Mouse (Mus musculus) spleen, adult 18-20 months (tissue): ENCODE results near the gene Plcxd2.

Experiments
- DNase-seq, 2 experiments: peaks; one replicate each; pipeline ENCODE4 v3.0.0; 2022; ENCODE audit warnings: mixed read lengths in 2 of 2

Plcxd2 gene

DNA sequence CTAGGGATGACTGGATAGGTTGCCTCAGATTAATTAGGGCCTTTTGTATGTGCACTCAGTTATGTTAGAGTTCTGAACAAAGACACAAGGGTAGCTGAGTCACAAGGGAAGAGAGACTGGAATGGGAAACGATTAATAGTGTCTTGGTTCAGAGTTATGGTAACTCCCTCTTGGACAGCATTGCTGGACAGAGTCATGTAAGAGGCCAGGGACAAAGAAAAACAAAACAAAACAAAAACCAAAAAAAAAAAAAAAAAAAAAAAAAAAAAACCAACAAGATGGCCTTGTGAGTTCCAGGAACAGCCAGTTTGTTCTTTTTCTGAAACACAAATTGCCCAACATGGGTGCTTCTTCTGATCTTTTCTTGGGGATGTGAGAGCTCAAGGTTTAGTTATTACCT lies 23.8 kb downstream of the Plcxd2 start:
- DNase-seq: no peak

DNA sequence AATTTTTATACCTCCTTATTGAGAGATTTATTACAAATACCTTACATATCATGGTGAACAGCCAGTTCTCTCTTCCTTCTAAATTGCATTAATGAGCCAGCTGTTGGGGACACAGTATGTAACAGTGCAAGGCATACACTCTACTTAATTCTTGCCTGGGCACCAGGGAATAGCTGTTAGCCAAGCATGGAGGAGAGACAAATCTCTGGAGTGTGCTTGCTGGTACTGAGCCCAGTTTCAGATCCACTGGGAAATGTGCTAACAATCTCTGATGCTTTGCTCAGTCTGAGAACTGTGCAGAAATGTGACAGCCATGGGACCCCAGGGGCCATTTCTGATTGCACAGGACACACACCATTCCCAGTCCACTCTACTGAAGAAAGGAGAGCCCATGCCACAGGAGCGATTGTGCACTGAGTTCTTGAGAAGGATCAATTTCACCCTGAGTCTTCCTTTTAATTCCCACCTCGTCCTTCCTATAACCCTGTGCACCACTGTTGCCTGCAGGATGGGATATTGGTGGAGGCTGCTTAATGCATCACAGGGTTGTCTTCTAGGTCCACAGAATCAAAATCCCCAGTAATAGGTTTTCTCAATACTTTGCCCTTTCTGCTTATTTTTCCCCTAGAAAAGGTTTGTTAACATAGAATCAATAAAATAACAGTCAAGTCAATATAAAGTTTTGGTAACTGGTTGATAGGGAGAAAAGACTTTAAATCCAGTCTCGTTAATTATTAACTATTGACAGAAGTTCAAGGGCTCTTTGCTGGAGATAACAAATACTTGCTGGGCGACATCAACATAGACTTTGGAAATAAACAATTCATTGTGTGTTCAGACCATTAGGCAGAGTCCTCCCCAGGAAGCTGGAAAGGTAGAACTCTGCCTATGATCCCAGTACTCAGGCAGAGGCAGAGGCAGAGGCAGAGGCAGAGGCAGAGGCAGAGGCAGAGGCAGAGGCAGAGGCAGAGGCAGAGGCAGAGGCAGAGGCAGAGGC lies 25.1 kb downstream of the Plcxd2 start:
- DNase-seq: no peak

DNA sequence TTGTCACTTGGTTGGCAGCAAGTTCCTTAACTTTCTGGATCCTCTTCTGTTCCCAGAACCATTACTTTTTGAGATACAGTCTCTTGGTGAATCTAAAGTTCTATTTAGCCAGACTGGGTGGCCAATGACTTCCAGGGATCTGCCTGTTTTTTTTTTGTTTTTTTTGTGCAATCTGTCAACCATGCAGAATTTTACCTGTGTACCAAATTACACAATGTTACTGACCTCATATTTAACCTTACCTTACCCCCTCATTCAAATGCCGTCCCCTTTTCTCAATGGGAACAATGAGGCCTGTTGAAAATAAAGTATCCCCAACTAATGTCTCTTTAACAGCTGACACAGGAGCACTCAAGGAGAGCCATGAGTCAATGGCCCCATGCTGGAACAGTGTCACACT lies 33.8 kb downstream of the Plcxd2 start:
- DNase-seq: no peak

DNA sequence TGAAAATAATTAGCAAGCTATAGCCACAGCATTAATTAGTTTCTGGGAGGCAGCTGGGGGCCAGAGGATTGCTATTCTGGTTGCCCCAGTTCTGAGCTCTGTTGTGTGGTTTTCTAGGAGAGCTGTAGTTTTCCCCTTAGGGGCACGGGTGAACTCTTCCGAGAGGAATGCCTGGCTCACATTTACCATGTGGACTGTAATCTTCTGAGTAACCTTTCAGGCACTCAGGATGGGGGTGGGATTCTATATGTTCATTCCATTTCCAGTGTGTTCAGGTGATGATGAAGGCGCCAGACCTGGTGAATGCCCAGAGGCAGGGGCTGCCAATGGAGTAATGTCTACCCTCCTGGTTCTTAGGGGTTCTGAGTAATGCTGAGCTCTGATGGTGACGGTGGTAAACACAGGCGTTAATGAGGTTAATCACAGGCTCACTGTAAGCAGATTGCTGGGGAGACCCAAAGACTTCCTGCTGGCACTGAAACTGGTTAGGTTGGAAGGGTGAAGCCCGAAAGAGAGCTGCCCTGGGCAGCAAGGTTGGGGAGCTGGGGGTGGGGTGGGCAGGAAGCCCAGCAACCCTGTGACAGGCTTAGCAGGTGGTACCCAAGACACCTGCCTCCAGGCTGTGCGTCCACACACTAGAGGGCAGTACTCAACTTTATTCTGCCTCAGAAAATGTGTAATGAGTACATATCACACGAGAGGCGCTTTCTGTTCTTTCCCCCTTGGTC lies 35.9 kb downstream of the Plcxd2 start:
- DNase-seq: no peak

DNA sequence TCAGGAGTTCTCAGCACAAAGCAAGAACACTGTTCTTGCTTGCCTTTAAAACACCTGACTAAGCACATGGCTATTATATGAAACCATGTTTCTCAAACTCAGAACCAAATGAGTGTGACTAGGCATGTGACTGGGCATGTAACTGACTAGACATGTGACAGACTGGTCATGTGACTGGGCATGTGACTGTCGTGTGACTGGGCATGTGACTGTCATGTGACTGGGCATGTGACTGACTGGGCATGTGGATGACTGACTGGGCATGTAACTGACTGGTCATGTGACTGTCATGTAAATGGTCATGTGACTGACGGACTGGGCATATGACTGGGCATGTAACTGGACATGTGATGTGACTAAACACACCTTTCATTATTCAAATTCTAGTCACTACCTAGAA lies 39.8 kb downstream of the Plcxd2 start:
- DNase-seq: no peak

DNA sequence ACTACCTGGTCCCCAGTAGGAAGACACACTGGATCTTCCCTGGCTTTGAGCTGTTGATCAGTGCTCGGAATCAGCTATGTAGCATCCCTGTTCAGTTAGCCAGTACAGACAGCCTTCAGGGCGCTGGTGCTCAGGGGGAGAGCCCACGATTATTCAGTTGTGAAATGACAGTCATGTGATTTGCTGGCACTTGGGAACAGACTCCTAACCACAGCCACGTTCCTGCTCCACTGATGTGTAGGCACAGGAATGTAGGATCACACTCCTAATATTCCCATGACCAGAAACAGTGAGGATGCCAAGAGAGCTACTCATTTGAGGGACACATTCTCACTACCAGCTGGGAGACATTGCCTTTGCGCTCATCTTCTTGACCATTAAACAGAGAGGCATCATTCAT lies 41.3 kb downstream of the Plcxd2 start:
- DNase-seq: no peak

DNA sequence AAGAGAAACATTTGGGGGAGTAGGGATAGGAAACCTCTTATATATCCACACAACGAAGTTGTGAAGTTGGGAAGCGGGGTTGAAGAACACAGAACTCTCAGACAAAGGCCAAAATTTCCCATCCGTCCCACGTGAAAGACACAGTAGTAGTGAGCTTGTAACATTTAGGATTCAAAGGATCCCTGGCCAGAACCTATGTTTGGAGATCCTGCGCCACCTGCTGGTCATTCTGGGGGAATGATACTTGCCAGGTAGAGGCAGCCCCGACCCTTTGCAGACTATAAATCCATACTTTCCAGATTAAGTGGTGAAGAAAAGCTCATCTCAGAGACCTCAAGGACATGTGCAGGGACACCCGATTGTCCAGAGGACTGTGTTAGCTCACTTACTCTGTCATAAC lies 42.5 kb downstream of the Plcxd2 start:
- peak in 1 of 2 experiments; percentile 60 for DNase-seq

DNA sequence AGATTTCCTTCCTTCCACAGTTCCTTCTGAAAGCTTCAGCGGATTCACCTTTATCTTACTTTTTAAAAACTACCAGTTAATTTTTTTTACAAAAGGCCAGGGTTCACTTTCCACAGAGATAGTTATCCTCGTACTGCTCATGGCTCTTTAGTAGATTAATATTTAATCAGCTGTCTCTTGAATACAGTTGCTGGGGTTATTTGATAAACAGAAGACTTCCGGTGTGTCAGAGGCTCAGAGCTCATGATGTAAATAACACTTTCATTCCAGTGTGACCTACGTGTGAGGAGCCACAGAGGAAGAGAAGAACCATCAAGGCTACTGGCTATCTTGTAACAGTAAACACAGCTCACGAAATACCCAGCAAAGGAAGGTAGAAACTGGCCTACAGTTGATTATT lies 43.4 kb downstream of the Plcxd2 start:
- DNase-seq: no peak

DNA sequence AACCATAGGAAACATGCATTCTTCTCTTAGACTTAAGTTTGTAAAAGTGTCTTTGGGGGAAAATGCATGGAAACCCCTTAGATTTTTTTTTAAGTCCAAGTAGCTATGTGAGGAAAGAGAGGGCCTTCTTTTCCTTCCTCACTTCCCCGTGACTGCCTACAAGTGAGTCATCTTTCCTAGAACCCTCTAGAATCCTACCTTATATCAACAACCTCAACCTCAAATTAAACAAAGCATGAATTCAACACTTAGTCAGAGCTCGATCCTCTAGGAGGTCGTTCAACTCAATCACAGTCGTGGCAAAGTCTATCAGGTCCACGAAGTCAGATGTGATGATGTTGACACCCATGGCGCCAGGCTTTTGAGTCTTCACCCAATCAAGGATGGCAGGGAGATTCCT lies 45.2 kb downstream of the Plcxd2 start:
- no peak for DNase-seq

DNA sequence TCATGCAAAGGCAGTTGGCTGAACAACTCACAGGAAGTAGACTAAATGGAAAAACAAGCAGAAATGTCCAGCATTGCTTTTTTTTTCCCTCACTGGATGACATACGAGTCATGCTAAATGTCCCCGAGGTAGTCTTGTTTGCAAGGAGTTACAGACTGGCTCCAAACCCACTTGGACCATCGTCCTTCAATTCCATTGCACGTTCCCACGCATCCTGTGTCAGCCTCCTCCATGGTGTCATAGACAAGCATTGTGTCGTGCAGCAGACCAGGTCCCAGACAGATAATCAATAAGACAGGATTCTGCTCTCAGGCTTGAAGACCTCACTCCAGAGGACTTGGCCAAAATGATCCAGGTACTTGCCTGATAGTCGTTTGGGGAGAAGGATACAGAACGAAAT lies 46.2 kb downstream of the Plcxd2 start:
- no peak for DNase-seq

DNA sequence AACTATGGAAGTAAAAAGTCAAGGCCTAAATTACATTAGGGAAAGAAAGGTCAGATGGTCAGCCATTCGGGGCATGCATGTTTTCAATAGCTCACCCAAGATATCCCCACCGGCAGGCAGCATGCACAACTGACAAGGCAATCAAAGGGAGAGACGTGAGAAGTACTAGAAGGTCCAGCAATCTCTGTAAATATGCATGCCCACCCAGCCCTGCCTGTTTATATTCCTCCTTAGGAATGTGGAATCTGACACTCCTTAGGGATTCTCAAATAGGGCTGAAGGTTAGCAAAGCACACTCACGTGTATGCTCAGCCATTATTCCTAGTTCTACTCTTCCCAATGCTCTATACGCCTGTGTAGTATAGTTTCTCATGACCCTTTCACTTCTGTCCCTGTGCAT lies 46.9 kb downstream of the Plcxd2 start:
- no peak for DNase-seq

DNA sequence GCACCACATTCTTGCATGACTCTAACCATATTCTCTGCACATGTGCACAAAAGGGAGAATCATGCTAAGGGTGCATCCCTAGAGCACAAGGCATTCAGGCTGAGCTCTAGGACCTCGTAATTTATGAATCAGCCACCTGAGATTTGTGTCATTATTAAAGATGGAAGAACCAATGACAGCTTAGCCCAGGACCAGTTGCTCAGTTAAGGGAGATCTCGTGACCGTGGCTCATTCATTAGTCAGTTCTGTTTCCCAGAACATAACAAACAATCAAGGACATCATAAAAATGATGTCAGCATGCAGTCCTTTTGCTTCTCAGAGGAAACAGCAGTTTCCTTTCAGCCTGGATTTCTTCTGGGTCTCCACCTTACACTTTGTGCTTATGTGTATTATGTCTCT lies 49.0 kb downstream of the Plcxd2 start:
- no peak for DNase-seq

DNA sequence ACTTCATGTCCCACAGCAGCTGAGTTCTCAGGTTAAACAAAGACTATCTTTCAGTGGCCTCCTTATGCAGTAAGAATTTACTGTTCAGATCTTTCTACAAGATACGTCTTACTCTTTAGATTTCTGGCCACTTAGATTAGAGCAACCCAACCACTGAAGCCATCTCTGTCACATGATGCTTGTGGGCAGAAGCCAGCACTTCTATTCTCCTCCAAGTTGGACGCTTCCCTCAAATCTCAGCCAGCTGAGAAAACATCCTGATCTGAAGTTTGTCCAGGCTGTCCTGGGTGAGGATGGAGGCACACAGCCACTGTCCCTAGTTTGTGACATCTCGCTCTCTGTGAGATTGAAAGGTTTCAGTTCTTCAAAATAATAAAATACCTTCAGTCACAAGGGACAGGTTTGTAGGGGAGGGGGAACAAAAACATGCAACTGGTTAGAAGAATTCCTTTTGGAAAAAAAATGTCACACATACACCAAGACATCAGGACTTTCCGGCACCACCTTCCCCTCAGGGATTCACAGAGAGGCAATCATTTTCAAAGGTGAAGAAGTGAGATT lies 53.5 kb downstream of the Plcxd2 start:
- no peak for DNase-seq

DNA sequence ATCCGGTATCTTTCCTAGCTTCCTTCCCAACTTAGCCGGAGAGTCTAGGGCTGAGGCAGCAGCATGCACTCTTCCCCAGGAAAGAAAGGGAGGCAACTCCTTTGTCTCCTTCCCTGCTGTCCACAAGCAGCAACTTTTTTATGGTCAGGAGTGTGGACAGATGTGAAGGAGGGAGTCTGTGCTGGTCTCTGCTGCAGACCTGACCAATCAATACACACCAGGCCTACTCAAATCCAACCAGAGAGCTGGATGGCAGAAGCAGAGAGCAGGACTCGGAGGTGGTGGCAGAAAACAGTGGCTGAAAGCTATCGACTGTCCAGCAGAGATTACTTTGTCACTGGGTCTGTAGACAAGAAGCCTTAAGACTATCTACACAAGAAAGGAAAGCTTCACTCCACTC lies 56.6 kb downstream of the Plcxd2 start, which contains the start of gene Phldb2:
Gene Phldb2, minus strand, starts transcription at position 205 of the 400 bp plus-strand sequence.
- DNase-seq: no peak

DNA sequence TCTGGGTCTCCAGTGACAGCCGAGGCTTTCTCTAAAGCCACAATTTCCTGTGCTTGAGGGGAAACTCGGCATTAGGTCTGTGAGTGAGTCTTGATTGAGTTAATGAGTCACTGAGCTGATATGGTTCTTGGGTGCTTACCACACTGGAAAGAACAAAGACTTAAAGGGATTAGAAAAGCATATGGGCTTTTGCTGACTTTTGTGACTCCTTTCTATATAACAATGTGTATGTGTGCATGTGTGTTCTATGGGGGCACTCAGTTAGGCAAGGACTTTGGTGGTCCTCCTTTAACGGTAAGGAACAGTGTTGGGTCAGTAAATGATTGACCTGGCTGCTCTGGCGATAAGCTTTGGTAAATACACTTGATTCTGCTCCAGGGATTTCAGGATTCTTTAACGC lies 57.5 kb downstream of the Plcxd2 start:
- DNase-seq: no peak

DNA sequence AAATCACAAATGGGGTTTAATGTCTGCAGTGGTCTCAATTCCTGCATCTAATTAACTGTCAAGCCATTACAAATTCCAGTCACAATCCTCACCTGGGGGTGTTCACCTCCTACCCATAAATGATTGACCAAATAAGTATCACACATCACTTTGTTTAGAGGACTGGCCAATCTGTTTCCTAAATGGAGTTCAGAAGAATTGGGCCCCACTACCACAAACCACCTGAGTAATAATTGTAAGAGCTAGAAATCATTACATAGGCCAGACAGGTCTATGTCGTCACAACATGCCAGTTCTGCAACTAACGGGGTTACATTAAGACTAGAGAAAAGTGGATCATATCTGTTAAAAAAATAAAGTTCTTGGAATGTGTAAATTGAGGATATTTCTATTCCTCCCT lies 58.0 kb downstream of the Plcxd2 start:
- DNase-seq: no peak

DNA sequence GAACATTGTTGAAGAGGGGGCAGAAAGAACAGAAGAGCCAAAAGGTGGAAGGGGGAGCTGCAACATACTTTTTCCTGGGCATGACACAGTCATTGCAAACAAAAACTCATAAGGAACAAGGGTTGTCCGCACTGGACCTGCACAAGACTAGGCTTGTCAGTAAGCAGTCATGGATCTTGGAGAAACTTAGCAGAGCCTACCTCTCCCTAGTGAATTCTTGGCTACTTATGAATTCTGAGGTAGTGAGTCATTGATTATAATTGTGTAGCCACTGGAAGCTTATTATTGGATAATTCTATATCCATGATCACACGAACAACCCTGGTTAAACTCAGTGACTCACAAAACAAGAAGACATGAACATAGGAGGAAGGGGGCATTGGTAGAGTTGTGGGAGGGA lies 63.7 kb downstream of the Plcxd2 start:
- DNase-seq: no peak

DNA sequence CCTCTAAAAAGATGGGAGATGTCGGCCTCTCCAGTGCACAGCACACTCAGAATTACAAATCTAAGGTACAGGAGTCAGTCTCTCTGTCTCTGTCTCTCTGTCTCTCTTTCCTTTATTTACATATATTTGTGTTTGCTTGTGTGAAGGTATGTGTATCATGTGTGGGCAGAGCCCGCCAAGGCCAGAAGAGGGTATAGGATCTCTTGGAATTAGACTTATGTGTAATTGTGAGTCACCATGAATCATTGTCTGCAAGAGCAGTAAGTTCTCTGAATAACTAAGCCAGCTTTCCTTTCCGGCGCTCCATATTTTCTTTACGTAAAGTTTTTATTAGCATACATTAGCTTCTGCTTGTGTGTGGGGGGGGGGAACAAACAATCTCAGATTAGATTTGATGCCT lies 64.4 kb downstream of the Plcxd2 start:
- DNase-seq: no peak

DNA sequence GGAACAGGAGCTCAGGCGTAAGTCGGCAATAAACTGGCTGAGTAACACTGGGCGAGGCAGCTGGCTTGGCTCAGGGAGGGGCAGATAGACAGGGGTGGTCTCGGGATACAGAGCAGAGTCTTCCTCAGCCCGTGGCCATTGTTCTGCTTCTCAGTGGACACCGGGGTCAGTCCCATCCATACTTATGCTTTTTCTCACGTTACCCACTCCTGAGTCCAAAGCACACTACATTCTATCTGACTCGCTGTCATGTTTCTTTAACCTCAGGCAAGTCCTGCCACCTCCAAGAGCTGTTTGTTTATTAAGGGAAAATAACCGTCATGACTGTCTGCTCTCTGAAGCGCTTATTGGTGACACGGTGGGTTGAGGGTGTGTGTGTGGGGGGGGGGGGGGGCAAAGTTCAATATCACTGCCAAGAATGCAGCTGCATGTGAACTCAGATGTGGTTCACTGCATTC lies 64.8 kb downstream of the Plcxd2 start:
- DNase-seq: no peak

DNA sequence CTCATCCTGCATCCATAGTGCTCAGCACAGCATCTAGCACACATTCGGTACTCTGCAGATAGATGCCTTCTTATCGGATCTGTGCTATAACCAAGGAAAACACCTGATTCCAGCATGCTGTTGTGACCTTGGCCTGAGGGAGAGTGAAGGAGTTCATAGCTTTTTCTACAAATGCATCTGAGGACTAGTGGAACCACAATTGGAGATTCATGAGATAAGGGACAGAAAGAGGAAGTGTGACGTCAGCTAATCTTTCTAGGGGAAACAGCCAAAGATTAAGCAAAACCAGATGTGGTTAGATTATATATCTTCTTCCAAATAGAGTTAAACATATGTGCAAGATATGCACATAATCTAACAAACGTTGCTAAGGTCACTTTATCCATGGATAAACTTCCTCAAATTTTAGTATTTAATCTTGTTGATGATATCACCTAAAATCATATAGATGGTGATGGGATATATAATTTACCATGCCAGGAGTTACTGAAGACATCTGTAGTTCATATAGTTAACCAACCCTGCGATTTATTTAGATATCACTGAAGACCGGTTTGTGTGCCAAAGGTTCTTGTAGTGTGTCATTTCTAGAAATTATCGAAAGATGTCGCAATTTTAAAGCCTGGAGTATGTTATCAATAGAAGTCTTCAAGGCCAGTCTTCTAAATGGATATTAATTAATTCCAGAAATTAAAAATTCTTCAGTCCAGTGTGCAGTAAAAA lies 67.7 kb downstream of the Plcxd2 start:
- DNase-seq: no peak

DNA sequence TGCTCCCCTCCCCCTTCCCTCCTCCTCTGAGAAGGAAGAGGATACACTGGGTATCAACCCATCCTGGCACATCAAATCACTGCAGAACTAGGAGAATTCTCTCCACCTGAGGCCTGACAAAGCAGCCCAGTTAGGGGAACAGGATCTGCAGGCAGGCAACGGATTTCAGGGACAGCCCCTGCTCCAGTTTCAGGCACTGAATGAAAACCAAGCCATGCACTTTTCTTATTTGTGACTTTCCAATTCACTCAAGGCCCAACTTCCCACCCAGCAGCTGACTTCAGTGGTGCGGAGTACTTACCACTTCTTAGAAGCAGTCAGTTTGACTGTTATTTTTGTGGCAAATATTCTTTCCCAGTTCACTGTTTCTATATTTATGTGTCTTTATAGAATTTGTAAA lies 69.3 kb downstream of the Plcxd2 start:
- no peak for DNase-seq

DNA sequence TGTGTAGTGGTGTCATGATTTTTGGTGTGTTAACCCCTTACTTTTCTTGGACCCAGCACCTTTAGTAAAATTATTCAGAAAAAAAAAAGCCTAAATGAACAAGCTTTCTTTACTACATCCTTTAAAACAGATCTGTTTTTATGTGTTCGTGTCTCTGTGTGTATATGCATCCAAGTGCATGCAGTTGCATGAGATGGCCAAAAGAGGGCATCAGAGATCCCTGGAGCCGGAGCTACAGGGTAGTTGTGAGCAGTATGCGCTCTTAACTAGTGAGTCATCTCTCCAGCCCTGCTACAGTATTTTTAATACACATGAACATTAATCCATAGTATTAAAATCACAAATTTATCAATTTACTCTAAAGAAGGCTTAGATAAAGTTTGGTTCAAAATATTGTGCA lies 70.6 kb downstream of the Plcxd2 start:
- no peak for DNase-seq

DNA sequence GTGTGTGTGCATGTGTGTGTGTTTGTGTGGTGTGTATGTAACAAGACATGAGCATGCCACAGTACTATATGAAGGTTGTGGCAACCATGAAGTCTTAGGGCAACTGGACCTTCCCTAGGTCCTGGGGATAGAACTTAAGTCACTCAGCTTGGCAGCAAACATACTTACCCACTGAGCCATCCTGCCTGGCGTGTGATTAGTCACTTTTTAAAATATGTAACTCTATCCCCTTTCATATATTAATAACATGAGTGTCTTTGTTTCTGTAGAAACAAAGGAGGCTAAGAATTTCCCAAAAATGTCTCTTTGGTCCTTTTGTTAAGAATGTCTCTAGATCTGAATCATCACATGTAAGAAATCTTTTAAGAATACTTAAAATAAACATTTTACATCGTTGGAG lies 72.6 kb downstream of the Plcxd2 start:
- no peak for DNase-seq
